Mouse (Mus musculus) bone marrow macrophage, adult 2 months (primary cell): ENCODE results near the gene Serpina9.

ENCODE experiments used
- CTCF ChIP-seq: IDR thresholded peaks from 2 replicates; pipeline ENCODE4 v1.5.1; 2012; ENCODE audit warnings: low read depth, mild to moderate bottlenecking, low read length, moderate library complexity
- POLR2A ChIP-seq: IDR thresholded peaks from 2 replicates; pipeline ENCODE4 v1.6.1; 2012; ENCODE audit warnings: mild to moderate bottlenecking, low read depth, low read length, borderline replicate concordance

GRCm38 (mm10) chr12:103999611-104000010, 13.9 kb downstream of the Serpina9 start:
- TF ChIP-seq POLR2A: no peak
- no peak for TF ChIP-seq CTCF
